Mouse (Mus musculus): ENCODE measurements around the gene Lrrc41.

GRCm38 (mm10) chr4:116048130-116048920, 26.7 kb upstream of the Lrrc41 start:
- TF ChIP-seq CTCF (conservative IDR thresholded peaks at IDR 0.05; ENCODE audit: insufficient read depth, insufficient read length, low read depth, low read length) = no peak
- no peak for TF ChIP-seq POLR2A (IDR thresholded peaks at IDR 0.05; ENCODE audit: low read depth, low read length)
